Mouse (Mus musculus) right cerebral cortex, adult 2 months (tissue): ENCODE data around the gene Susd1.

Experiments used
- DNase-seq, 2 experiments: peaks; one replicate each; pipeline ENCODE4 v3.0.0; 2021 to 2022; ENCODE audit warnings: low spot score in 2 of 2

Susd1 gene

GRCm38 (mm10) chr4:59437990-59438854 lies at the start of gene Susd1:
Gene Susd1, minus strand, starts transcription at chr4:59438633.
- DNase-seq: peak; percentile 58 to 69

- no peak for DNase-seq
These were observed 32.9 kb upstream of the Susd1 start for GRCm38 (mm10) chr4:59471306-59471705.

GRCm38 (mm10) chr4:59465449-59465848 lies 27.0 kb upstream of the Susd1 start:
- no peak for DNase-seq

GRCm38 (mm10) chr4:59464661-59465060 lies 26.2 kb upstream of the Susd1 start:
- DNase-seq: no peak

GRCm38 (mm10) chr4:59462494-59462893 lies 24.1 kb upstream of the Susd1 start:
- DNase-seq: peak; percentile 54 to 65

- no peak for DNase-seq
These were observed 22.8 kb upstream of the Susd1 start for GRCm38 (mm10) chr4:59461116-59461727.

GRCm38 (mm10) chr4:59459216-59459955 lies 21.0 kb upstream of the Susd1 start:
- no peak for DNase-seq

- no peak for DNase-seq
These were observed 19.5 kb upstream of the Susd1 start for GRCm38 (mm10) chr4:59457941-59458340.

GRCm38 (mm10) chr4:59457091-59457490 lies 18.7 kb upstream of the Susd1 start:
- DNase-seq: no peak

GRCm38 (mm10) chr4:59455465-59455864 lies 17.0 kb upstream of the Susd1 start:
- no peak for DNase-seq

GRCm38 (mm10) chr4:59454046-59454445 lies 15.6 kb upstream of the Susd1 start:
- DNase-seq: no peak

- no peak for DNase-seq
These were observed 14.1 kb upstream of the Susd1 start for GRCm38 (mm10) chr4:59452503-59452933.

- no peak for DNase-seq
These were observed 12.5 kb upstream of the Susd1 start for GRCm38 (mm10) chr4:59450906-59451305.

GRCm38 (mm10) chr4:59450234-59450854 lies 11.9 kb upstream of the Susd1 start:
- DNase-seq: no peak

GRCm38 (mm10) chr4:59447296-59447695 lies 8.9 kb upstream of the Susd1 start:
- no peak for DNase-seq

- DNase-seq: no peak
These were observed 7.1 kb upstream of the Susd1 start for GRCm38 (mm10) chr4:59445516-59445915.

- DNase-seq: no peak
These were observed 6.6 kb upstream of the Susd1 start for GRCm38 (mm10) chr4:59444994-59445393.

- no peak for DNase-seq
These were observed 5.7 kb upstream of the Susd1 start for GRCm38 (mm10) chr4:59444085-59444484.

- DNase-seq: no peak
These were observed 2.8 kb upstream of the Susd1 start for GRCm38 (mm10) chr4:59441265-59441664.

GRCm38 (mm10) chr4:59439960-59440359 lies 1.5 kb upstream of the Susd1 start:
- DNase-seq: no peak

- no peak for DNase-seq
These were observed 608 bp upstream of the Susd1 start for GRCm38 (mm10) chr4:59439041-59439440.

- no peak for DNase-seq
These were observed 2.5 kb downstream of the Susd1 start for GRCm38 (mm10) chr4:59435951-59436350.
